Mouse (Mus musculus) neural tube, embryonic 13.5 days (tissue): ENCODE measurements around the gene Snrpa. TPM values are rescaled to one million over a fixed set of nuclear protein-coding genes. Genes with fewer than 3 reads are reported as not detected.

ENCODE experiments used
- ATAC-seq: fragments of 200-750 bp; cut with Nextera tagmentation; 2 replicates; pipeline ENCODE4 v1.8.0; 2017; ENCODE audit warnings: low read depth, mild to moderate bottlenecking, moderate TSS enrichment, moderate library complexity
- H3K27ac ChIP-seq: fragments of 300-500 bp; sonication (generic); replicated peaks from 2 replicates; pipeline ENCODE4 v1.5.1; 2015; ENCODE audit warnings: moderate library complexity, mild to moderate bottlenecking, inconsistent platforms
- H3K27me3 ChIP-seq: fragments of 300-500 bp; sonication (generic); 2 replicates; pipeline ENCODE4 v1.6.1; 2015; ENCODE audit warnings: mild to moderate bottlenecking, inconsistent platforms
- H3K36me3 ChIP-seq: fragments of 300-500 bp; sonication (generic); 2 replicates; pipeline ENCODE4 v1.6.1; 2015; ENCODE audit warnings: mild to moderate bottlenecking, inconsistent platforms
- H3K4me1 ChIP-seq: fragments of 300-500 bp; sonication (generic); replicated peaks from 2 replicates; pipeline ENCODE4 v1.6.1; 2015; ENCODE audit warnings: inconsistent platforms
- H3K4me2 ChIP-seq: fragments of 300-500 bp; sonication (generic); 2 replicates; pipeline ENCODE4 v1.6.1; 2015; ENCODE audit warnings: inconsistent platforms, mild to moderate bottlenecking, moderate library complexity
- H3K4me3 ChIP-seq: fragments of 300-500 bp; sonication (generic); 2 replicates; pipeline ENCODE4 v1.5.1; 2015; ENCODE audit warnings: mild to moderate bottlenecking, inconsistent platforms
- H3K9ac ChIP-seq: fragments of 300-500 bp; sonication (generic); 2 replicates; pipeline ENCODE4 v1.6.1; 2015; ENCODE audit warnings: moderate library complexity, mild to moderate bottlenecking, inconsistent platforms
- H3K9me3 ChIP-seq: fragments of 300-500 bp; sonication (generic); 2 replicates; pipeline ENCODE4 v1.6.1; 2016; ENCODE audit warnings: inconsistent platforms
- WGBS: fragments of 180-500 bp; shearing (Covaris S2); methylation state at CpG from one replicate; pipeline ENCODE4 v1.1.7; 2015; 5-methylcytosine and 5-hydroxymethylcytosine counted together
- polyA plus RNA-seq: library from polyadenylated mRNA; unstranded; fragments of >200 nt; fragmentation: Nextera tagmentation; extraction: Ambion mirVana; gene quantifications from 2 replicates; pipeline ENCODE4 v1.2.1, GENCODE M21; 2015

The Snrpa gene
- polyA plus RNA-seq, 1 experiment from 2014 or later = 206 TPM

DNA sequence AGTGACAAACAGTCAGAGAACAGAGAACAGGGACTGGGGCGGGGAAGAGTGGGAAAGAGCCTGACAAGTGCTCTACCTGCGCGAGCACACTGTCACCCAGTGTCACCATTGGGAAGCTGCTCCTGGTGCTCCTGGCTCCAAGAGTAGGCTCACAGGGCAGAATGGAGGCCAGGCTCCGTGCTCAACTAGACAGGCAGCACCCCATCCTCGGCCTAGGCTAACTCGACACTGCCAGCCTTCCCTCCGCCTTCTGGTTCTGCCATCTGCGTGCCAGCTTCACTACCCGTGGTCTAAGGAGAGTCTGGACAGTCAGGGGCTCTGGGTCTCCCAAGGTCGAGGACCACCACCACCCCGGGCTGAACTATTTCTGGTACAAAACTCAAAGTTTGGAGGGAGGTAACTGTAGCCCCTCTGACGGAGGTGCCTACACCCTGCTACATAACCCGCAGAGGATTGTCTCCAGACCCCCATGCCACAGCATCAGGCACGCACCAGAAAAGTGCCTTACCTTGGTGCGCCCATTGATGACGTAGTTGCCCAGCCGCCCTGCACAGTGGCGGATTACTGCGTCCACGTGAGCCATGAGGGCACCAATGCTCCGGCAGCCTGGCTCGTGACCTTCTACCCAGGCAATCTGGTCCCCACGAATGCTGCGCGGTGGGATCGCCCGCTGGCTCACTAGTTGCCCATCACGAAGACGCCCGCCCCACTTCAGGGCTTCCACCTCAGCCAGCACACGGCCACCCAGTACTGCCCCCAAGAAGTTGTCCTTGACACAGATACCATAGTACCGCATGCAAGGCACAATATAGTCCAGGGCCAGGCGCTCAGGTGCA is 31.7 kb downstream of the Snrpa start:
- Histone ChIP-seq H3K27ac (no peak overlapping the region), H3K9ac (peak overlapping the region; percentile 91), H3K9me3 (no peaks in the 10 kb centered on the region), H3K4me3 (peak overlapping the region; percentile 73), H3K36me3 (peaks cover 43% of the 10 kb centered on the region), H3K27me3 (no peaks in the 10 kb centered on the region), H3K4me2 (peak overlapping the region; percentile 75), H3K4me1 (peaks cover 73% of the 10 kb centered on the region)
- no peak for ATAC-seq
- WGBS = 81% methylated on average over 33 of the region's 33 CpGs

DNA sequence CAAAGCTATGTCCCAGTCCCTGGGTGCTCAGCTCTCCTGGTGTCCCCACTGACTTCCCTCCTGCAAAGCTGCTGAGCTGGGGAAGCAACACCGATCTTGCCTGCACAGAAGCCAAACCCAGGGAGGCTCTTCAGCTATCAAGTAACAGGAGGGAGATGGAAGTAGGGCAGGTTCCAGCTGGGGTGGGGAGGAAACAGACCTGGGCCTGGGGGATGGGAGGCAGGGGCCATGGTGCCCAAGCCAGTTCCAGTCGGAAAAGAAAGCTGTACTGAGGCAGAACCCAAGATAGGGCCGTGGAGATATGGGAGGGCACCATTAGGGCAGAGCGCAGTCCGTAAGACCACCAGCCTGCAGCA is 32.6 kb downstream of the Snrpa start:
- H3K27ac ChIP-seq = no peak overlapping the region
- H3K36me3 ChIP-seq = peaks cover 47% of the 10 kb centered on the region
- WGBS = 81% methylated on average over 5 of the region's 5 CpGs

DNA sequence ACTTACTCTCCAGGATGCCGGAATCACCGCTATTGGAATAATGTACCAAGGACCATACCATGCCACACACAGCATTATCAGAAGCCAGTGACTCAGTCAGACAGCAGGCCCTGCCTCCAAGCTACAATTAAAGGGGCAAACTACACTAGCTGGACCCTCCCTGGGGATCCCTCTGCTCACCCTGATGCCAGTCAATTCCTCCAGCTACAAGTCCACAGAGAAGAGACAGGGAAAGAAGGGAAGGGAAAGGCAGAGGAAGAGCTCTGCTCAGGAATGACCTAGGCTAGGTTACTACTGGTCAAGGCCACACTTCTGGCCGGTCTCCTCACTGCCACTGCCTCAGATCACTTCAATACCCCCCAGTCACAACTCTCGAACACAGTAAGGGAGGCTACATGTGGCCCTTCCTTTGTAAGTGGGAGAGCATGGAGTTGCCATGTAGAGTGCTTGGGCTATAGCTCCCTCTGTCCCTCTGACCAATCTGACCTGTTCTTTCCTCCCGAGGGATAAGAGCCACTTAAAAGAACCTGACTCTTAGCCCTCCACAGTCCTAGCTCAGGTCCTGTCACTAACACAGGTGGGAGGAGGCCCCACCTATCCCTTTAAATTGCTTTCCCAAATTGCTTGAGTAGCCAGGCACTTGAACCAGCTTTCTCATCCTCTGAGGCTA is 33.2 kb downstream of the Snrpa start:
- H3K9ac ChIP-seq = peak overlapping the region; percentile 91
- no peak overlapping the region for H3K27ac ChIP-seq
- peak overlapping the region; percentile 23 for H3K4me3 ChIP-seq
- H3K36me3 ChIP-seq = peaks cover 52% of the 10 kb centered on the region
- H3K9me3 ChIP-seq = no peaks in the 10 kb centered on the region
- 84% methylated on average over 5 of the region's 5 CpGs for WGBS
- H3K4me1 ChIP-seq = peaks cover 72% of the 10 kb centered on the region
- ATAC-seq = no peak
- peak overlapping the region; percentile 75 for H3K4me2 ChIP-seq
- no peaks in the 10 kb centered on the region for H3K27me3 ChIP-seq

More for the DNA sequence above, 32.6 kb downstream of the Snrpa start:
- H3K9ac ChIP-seq = peak overlapping the region; percentile 91
- no peak for ATAC-seq
- H3K4me1 ChIP-seq = peaks cover 73% of the 10 kb centered on the region
- H3K27me3 ChIP-seq = no peaks in the 10 kb centered on the region
- H3K9me3 ChIP-seq = no peaks in the 10 kb centered on the region
- H3K4me2 ChIP-seq = peak overlapping the region; percentile 75
- H3K4me3 ChIP-seq = peak overlapping the region; percentile 23

DNA sequence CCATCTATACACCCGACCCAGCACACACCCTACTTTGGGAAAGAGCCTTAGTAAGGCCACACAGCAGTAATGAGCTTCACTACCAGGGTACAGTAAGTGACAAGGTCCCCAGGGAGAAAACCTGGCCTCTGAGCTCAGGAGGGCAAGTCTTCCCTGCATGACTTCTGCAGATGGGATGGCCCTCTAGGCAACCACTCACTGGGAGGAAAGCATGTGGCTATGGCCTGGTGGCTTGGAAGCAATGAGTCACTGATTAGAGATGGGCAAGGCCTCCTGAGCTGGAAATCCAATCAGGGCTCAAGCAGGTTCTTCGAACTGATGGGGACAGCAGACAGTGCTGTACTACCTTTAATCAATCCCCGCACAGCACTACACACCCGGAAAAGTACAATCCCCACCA is 34.3 kb downstream of the Snrpa start:
- H3K27ac ChIP-seq = no peak overlapping the region
- 87% methylated on average over 4 of the region's 4 CpGs for whole genome bisulfite sequencing
- no peak for ATAC-seq
- no peaks in the 10 kb centered on the region for H3K27me3 ChIP-seq
- peaks cover 62% of the 10 kb centered on the region for H3K4me1 ChIP-seq
- H3K4me2 ChIP-seq = 0 out of 2 replicates have a peak overlapping the region, but pooled peaks have one; percentile 13
- peaks cover 60% of the 10 kb centered on the region for H3K36me3 ChIP-seq
- H3K9me3 ChIP-seq = no peaks in the 10 kb centered on the region
- no peak overlapping the region for H3K4me3 ChIP-seq
- peak overlapping the region; percentile 50 for H3K9ac ChIP-seq

DNA sequence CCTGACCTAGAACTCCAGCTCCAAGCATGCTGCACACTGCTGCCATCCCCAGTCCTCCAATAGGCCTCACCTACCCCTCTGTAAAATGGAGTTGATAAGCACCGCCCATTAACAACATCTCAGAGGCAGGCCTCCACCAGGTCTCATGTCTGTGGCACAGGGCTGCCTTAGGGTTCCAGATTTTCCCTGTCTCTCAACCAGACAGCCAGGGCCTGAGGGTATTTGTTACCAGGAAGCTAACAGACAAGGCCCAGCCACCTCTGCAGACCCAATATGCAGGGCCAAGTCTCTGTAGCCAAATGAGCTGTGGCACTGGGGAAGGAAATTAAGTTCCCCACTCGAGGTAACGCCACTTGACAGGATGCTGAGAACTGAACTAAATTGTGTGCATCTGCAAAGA is 35.1 kb downstream of the Snrpa start:
- Histone ChIP-seq H3K9ac (peak overlapping the region; percentile 50; the same call in 1 of the 2 replicates), H3K4me3 (no peak overlapping the region), H3K36me3 (peaks cover 60% of the 10 kb centered on the region), H3K4me1 (peaks cover 62% of the 10 kb centered on the region), H3K4me2 (no peak overlapping the region), H3K9me3 (no peaks in the 10 kb centered on the region), H3K27me3 (no peaks in the 10 kb centered on the region), H3K27ac (no peak overlapping the region)
- 90% methylated on average over 3 of the region's 3 CpGs for WGBS
- ATAC-seq = no peak

DNA sequence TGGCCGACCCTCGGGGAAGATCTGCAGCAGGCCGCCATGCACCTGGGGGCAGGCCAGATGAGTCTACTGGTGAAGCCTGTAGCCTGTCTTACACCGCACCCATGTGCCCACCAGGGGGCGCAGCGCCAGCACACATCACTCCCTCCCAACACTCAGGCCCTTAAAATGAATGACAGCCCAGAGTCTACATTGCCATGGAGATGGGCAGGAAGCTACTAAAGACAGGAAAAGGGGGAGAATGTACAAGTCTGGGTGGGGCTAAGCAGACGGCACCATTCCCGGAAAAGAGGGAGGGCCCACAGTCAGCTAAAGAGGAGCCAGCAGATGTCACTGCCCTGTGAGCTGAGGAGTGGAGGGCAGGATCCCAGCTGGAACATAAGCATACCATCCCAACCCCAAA is 36.2 kb downstream of the Snrpa start:
- no peak overlapping the region for H3K4me2 ChIP-seq
- peak; percentile 86 for ATAC-seq
- H3K27me3 ChIP-seq = no peaks in the 10 kb centered on the region
- peaks cover 57% of the 10 kb centered on the region for H3K36me3 ChIP-seq
- WGBS = 18% methylated on average over 8 of the region's 8 CpGs
- peaks cover 54% of the 10 kb centered on the region for H3K4me1 ChIP-seq
- no peak overlapping the region for H3K4me3 ChIP-seq
- H3K9me3 ChIP-seq = no peaks in the 10 kb centered on the region
- H3K27ac ChIP-seq = 0 out of 2 replicates have a peak overlapping the region, but pooled peaks have one; percentile 30
- no peak overlapping the region for H3K9ac ChIP-seq

DNA sequence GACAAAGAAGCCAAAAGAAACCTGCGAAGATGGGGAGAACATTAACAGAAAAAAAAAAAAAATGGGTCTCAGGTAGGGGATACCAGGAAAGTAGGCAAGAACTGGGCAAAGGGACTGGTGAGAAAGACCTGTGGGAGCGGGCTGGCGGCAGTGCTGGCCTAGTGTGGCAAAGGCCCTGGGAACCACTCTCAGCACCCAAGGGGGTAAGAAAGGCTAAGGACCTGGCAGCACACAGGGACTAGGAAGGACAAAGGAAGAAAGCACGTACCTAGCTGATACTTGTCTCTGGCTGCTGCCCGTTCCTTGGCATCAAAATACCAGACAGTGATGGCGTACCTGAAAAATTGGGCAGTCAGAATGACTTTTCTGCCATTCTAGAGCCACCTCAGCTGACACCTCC is 36.8 kb downstream of the Snrpa start:
- Histone ChIP-seq H3K9me3 (no peaks in the 10 kb centered on the region), H3K36me3 (peaks cover 51% of the 10 kb centered on the region), H3K4me1 (peaks cover 48% of the 10 kb centered on the region), H3K4me2 (no peak overlapping the region), H3K4me3 (no peak overlapping the region), H3K27me3 (no peaks in the 10 kb centered on the region), H3K27ac (no peak overlapping the region), H3K9ac (no peak overlapping the region)
- 92% methylated on average over 6 of the region's 6 CpGs for WGBS
- no peak for ATAC-seq

DNA sequence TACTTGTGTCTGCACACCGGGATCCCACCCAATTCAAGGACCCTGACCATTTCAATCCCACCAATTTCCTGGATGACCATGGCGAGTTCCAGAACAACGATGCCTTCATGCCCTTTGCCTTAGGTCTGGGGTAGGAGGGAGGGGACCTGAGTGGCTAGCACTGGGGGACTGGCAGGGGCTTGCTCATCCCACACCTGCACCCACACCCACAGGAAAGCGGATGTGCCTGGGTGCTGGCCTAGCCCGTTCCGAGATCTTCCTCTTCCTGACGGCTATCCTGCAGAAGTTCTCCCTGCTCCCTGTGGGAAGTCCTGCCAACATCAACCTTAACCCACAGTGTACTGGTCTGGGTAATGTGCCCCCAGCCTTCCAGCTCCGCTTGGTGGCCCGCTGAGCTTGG is 37.9 kb downstream of the Snrpa start:
- Histone ChIP-seq H3K9ac (no peak overlapping the region), H3K27ac (no peak overlapping the region), H3K27me3 (no peaks in the 10 kb centered on the region), H3K36me3 (peaks cover 44% of the 10 kb centered on the region), H3K4me2 (no peak overlapping the region), H3K9me3 (no peaks in the 10 kb centered on the region), H3K4me1 (peaks cover 37% of the 10 kb centered on the region), H3K4me3 (no peak overlapping the region)
- 95% methylated on average over 9 of the region's 9 CpGs for WGBS
- ATAC-seq = no peak

DNA sequence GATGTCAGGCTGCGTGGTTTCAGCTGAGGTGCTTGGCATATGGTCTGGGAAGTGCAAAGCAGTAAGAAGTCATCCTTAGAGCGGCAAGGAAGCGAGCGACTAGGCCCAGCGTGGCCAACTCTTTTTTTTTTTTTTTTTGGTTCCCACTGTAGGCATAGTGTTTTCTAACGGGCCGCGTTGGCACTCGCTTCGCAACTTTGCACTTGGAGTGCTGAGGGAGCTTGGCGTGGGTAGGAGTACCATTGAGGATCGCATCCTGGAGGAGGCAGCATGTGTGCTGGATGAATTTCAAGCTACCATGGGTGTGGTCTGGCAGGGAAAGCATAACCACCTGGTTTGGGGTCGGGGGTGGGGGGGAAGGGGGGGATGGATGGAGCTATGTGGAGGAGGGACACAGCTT is 40.1 kb downstream of the Snrpa start:
- no peak overlapping the region for H3K4me3 ChIP-seq
- no peaks in the 10 kb centered on the region for H3K9me3 ChIP-seq
- 83% methylated on average over 13 of the region's 13 CpGs for WGBS
- H3K4me1 ChIP-seq = peaks cover 15% of the 10 kb centered on the region
- no peak overlapping the region for H3K9ac ChIP-seq
- H3K27me3 ChIP-seq = no peaks in the 10 kb centered on the region
- H3K4me2 ChIP-seq = no peak overlapping the region
- no peak overlapping the region for H3K27ac ChIP-seq
- ATAC-seq = no peak
- H3K36me3 ChIP-seq = peaks cover 28% of the 10 kb centered on the region

DNA sequence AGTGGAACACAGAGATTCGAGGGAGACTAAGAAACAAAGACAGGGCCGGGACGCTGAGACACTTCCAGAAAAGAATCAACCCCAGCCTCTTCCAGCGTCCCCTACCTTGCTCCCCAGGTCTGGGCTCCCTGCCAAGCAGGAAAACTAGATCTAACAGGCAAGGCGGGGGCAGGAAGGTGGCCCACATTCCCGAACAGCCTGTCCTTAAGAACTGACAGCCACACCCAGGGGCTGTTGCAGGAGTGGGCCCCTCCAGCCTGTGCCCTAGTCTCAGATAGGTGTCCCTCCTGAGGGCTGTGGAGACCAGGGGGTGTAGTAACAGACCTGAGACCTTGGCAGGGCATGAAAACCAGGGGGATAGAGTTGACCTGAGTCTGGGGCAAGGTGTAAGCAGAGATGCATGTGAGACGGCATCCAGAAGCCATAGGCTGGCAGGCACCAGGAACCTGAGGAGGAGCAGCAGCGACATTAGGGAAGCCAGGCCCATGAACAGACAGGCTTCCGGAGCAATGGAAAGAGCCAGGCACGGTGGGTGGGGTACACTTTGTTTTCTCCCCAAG is 42.8 kb downstream of the Snrpa start, which contains the start of gene Cyp2t4:
Gene Cyp2t4, plus strand, starts transcription at position 510 of the 560 bp plus-strand sequence.
- ATAC-seq = no peak
- 77% methylated on average over 10 of the region's 10 CpGs for WGBS
- Histone ChIP-seq H3K9me3 (no peaks in the 10 kb centered on the region), H3K4me3 (no peak within 1 kb of the TSS), H3K4me1 (no peaks in the 10 kb centered on the region), H3K36me3 (peaks cover 12% of the 10 kb centered on the region), H3K27ac (no peak within 1 kb of the TSS), H3K27me3 (no peaks in the 10 kb centered on the region), H3K9ac (no peak within 1 kb of the TSS), H3K4me2 (no peak within 1 kb of the TSS)
